Mouse (Mus musculus) 416B (cell line): ENCODE data around the gene Tulp2.
A peak's percentile ranks its signal among the peaks of the same experiment; 100 is the strongest.
"Not testable (repeated sequence)": the region's sequence is repeated elsewhere in the genome, so short reads cannot be mapped to it uniquely, and the experiment has no call there.

Experiments used
- DNase-seq: peaks from one replicate; pipeline ENCODE4 v3.0.0; 2011; ENCODE audit warnings: low read depth

Gene Tulp2

GRCm38 (mm10) chr7:45486761-45487415 lies 5.2 kb downstream of the Tulp2 start, which contains the start of gene Gm45808:
Gene Gm45808 (minus strand): TSS chr7:45486811.
- no peak for DNase-seq

GRCm38 (mm10) chr7:45487861-45488292 lies 6.2 kb downstream of the Tulp2 start:
- DNase-seq, result no peak

GRCm38 (mm10) chr7:45488293-45489204 lies 6.9 kb downstream of the Tulp2 start, which contains the start of gene Dhdh:
Gene Dhdh (minus strand): TSS chr7:45488805.
- no peak for DNase-seq

GRCm38 (mm10) chr7:45489578-45489977 lies 7.9 kb downstream of the Tulp2 start:
- no peak for DNase-seq

- DNase-seq, result peak; percentile 85
Measured at GRCm38 (mm10) chr7:45490822-45491221, 9.1 kb downstream of the Tulp2 start.

- DNase-seq, result peak; percentile 54
Measured at GRCm38 (mm10) chr7:45491264-45491663, 9.6 kb downstream of the Tulp2 start.

- DNase-seq, result no peak
Measured at GRCm38 (mm10) chr7:45492225-45492844, 10.7 kb downstream of the Tulp2 start.

GRCm38 (mm10) chr7:45492951-45493350 lies 11.3 kb downstream of the Tulp2 start:
- DNase-seq, result no peak

GRCm38 (mm10) chr7:45494548-45494947 lies 12.9 kb downstream of the Tulp2 start:
- no peak for DNase-seq

GRCm38 (mm10) chr7:45498427-45498826 lies 16.8 kb downstream of the Tulp2 start:
- no peak for DNase-seq

GRCm38 (mm10) chr7:45507583-45507982 lies 25.9 kb downstream of the Tulp2 start:
- no peak for DNase-seq

- DNase-seq, result peak; percentile 91
Measured at GRCm38 (mm10) chr7:45508561-45508960, 26.9 kb downstream of the Tulp2 start.

- peak; percentile 44 for DNase-seq
Measured at GRCm38 (mm10) chr7:45509181-45509882, 27.7 kb downstream of the Tulp2 start.

GRCm38 (mm10) chr7:45509912-45510787 lies 28.5 kb downstream of the Tulp2 start, which contains the start of gene Nucb1:
Gene Nucb1 (minus strand): TSS chr7:45510406.
- DNase-seq, result peak; percentile 100

- DNase-seq, result no peak
Measured at GRCm38 (mm10) chr7:45514411-45514810, 32.7 kb downstream of the Tulp2 start.

GRCm38 (mm10) chr7:45515436-45515835 lies 33.8 kb downstream of the Tulp2 start:
- no peak for DNase-seq

- not testable (repeated sequence) for DNase-seq
Measured at GRCm38 (mm10) chr7:45516846-45517245, 35.2 kb downstream of the Tulp2 start.

- no peak for DNase-seq
Measured at GRCm38 (mm10) chr7:45518618-45519017, 36.9 kb downstream of the Tulp2 start.

GRCm38 (mm10) chr7:45519345-45520120 lies 37.9 kb downstream of the Tulp2 start:
- no peak for DNase-seq

- DNase-seq, result no peak
Measured at GRCm38 (mm10) chr7:45520605-45521004, 38.9 kb downstream of the Tulp2 start.
